Mouse (Mus musculus) MEL (cell line): ENCODE measurements around the gene Zfp3.
"Not testable (repeated sequence)": the region's sequence is repeated elsewhere in the genome, so short reads cannot be mapped to it uniquely, and the experiment has no call there.

ENCODE experiments used
- CHD2 ChIP-seq: IDR thresholded peaks from 2 replicates; pipeline ENCODE4 v1.6.1; 2011; ENCODE audit warnings: low read length, improper control_type of control experiment
- CTCF ChIP-seq, 3 experiments: IDR thresholded peaks in 2 of 3; conservative IDR thresholded peaks in 1 of 3; 2 replicates each; pipeline ENCODE4 v1.5.1; 2011 to 2012; ENCODE audit warnings: low read length in 3 of 3, low read depth in 2 of 3, mild to moderate bottlenecking in 2 of 3, improper control_type of control experiment in 1 of 3, inconsistent platforms in 1 of 3, mixed read lengths in 1 of 3, moderate library complexity in 1 of 3; ENCODE audit not compliant: control insufficient read depth in 1 of 3, insufficient read depth in 1 of 3, poor library complexity in 1 of 3, severe bottlenecking in 1 of 3
- HCFC1 ChIP-seq: IDR thresholded peaks from 2 replicates; pipeline ENCODE4 v1.6.1; 2012; ENCODE audit warnings: low read depth, mild to moderate bottlenecking, inconsistent platforms, low read length, improper control_type of control experiment, moderate library complexity
- JUND ChIP-seq: IDR thresholded peaks from 2 replicates; pipeline ENCODE4 v1.6.1; 2011; ENCODE audit warnings: low read depth, mild to moderate bottlenecking, improper control_type of control experiment, low read length
- KAT2A ChIP-seq: conservative IDR thresholded peaks from 2 replicates; pipeline ENCODE4 v1.6.1; 2012; ENCODE audit warnings: low read depth, low read length, improper control_type of control experiment, inconsistent platforms
- MXI1 ChIP-seq: IDR thresholded peaks from 2 replicates; pipeline ENCODE4 v1.6.1; 2011; ENCODE audit warnings: mild to moderate bottlenecking, low read depth, low read length, improper control_type of control experiment
- POLR2A ChIP-seq, 2 experiments: IDR thresholded peaks; 2 replicates each; pipeline ENCODE4 v1.6.1; 2011 to 2012; ENCODE audit warnings: low read length in 2 of 2, mild to moderate bottlenecking in 2 of 2, control low read depth in 1 of 2, improper control_type of control experiment in 1 of 2, low read depth in 1 of 2, moderate library complexity in 1 of 2; ENCODE audit not compliant: control insufficient read depth in 1 of 2, insufficient read depth in 1 of 2, poor library complexity in 1 of 2
- POLR2AphosphoS2 ChIP-seq: IDR thresholded peaks from 2 replicates; pipeline ENCODE4 v1.6.1; 2011; ENCODE audit warnings: low read length, improper control_type of control experiment
- RAD21 ChIP-seq: IDR thresholded peaks from 2 replicates; pipeline ENCODE4 v1.6.1; 2011; ENCODE audit warnings: mild to moderate bottlenecking, low read depth, low read length, improper control_type of control experiment
- SMC3 ChIP-seq: IDR thresholded peaks from 2 replicates; pipeline ENCODE4 v1.6.1; 2011; ENCODE audit warnings: low read depth, low read length, improper control_type of control experiment
- USF1 ChIP-seq: IDR thresholded peaks from 2 replicates; pipeline ENCODE4 v1.6.1; 2014; ENCODE audit warnings: low read depth, mild to moderate bottlenecking, inconsistent platforms, low read length, improper control_type of control experiment, moderate library complexity
- ZNF384 ChIP-seq: IDR thresholded peaks from 2 replicates; pipeline ENCODE4 v1.6.1; 2012; ENCODE audit warnings: low read depth, mild to moderate bottlenecking, inconsistent platforms, low read length, improper control_type of control experiment

- TF ChIP-seq POLR2AphosphoS2; POLR2A (IDR thresholded peaks at IDR 0.05; ENCODE audit: control insufficient read depth in 1 of 2, insufficient read depth in 1 of 2, low read depth in 1 of 2, low read length in 2 of 2, poor library complexity in 1 of 2); KAT2A; CHD2; USF1; SMC3; RAD21; CTCF (IDR thresholded peaks at IDR 0.05 in 2 of 3, conservative IDR thresholded peaks at IDR 0.05 in 1 of 3; ENCODE audit: control insufficient read depth in 1 of 3, insufficient read depth in 1 of 3, low read depth in 2 of 3, low read length in 3 of 3, poor library complexity in 1 of 3, severe bottlenecking in 1 of 3); JUND; MXI1; ZNF384; HCFC1: not testable (repeated sequence)
These were observed 3.6 kb upstream of the Zfp3 start for GRCm38 (mm10) chr11:70760446-70760845.
